Mouse (Mus musculus): Measurements from ENCODE around the gene Dydc1.
"Not testable (repeated sequence)": the region's sequence is repeated elsewhere in the genome, so short reads cannot be mapped to it uniquely, and the experiment has no call there.

Gene Dydc1

DNA sequence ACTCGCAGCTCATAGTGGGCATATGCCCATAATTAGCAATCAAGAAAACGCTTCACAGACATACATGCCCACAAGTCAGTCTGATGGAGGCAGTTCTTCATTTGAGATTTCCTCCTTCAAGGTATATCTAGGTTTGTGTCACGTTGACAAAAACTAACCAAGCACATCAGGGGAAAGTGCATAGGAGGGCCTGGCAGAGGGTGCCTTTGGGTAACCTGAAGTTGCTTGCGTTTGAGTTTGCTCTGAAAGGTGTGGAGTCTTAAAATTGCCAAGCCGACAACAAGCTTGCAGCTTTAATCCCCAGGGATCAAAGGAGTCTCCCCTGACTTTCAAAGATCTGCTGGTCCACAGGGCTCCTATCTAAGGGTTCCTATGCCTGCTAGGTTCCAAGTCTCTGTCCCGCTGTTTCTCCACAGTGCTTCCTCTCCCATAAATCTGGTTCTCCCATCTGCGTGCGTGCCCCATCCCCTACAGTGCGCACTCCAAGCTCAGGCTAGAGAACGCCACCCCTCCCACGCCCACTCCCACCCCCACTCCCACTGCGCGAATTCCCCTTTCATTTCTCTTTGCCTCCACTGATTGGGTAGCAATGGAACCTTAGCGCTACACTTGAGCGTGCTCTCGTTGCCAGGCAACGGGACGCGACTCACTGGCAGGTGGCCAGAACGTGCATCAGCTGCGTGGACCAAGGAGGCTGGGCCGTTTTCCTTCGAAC, at the start of gene Dydc1:
Gene Dydc1 (plus strand): TSS at position 683 of the 715 bp plus-strand sequence.
- DNase-seq (ENCODE audit: low spot score) = peak; percentile 88

DNA sequence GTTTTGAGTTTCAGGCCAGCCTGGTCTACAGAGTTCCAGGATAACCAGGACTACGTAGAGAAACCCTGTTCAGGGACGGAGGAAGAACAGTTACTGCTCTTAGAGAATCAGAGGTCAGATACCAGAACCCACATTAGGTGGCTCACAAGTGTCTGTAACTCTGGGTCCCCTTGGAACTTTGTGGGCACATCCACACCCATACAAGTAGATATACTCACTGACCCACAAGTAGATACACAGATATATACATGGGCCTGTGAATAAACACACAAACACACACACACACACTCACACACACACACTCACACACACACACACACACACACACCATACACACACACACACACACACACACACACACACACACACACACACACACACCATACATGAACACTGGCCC, 47.6 kb upstream of the Dydc1 start:
- DNase-seq (ENCODE audit: low spot score) = no peak

DNA sequence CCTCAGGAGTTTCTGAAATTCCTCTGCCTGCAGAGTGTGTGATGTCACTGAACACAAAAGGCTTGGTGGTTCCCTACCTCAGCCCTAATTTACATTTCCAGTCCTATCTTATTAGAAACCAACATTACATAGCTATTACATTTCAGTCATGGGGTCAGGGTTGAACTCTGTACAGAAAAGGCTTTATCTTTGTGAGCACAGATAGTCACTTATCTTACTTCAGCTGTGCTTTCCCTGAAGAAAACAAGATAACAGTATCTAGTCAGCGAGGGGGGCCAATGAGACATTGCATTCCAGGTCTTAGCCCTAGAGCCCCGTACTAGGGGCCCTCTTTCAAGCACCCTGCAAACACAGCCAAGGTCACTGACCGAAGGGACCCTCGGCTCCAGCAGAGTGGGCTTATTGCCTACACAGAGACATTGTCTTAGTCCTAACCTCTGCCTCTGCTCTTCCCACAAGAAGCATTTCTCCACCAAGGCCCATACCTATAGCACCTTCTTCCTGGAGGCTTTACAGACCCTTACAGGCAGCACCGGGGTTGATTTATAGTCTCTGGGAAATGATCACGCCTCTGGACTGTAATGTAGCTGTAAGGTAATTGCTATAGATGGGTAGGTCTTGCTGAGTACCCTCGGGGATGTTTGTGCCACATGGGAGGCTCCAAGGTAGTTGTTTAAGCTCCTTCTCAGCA, 47.0 kb upstream of the Dydc1 start:
- no peak for DNase-seq (ENCODE audit: low spot score)

DNA sequence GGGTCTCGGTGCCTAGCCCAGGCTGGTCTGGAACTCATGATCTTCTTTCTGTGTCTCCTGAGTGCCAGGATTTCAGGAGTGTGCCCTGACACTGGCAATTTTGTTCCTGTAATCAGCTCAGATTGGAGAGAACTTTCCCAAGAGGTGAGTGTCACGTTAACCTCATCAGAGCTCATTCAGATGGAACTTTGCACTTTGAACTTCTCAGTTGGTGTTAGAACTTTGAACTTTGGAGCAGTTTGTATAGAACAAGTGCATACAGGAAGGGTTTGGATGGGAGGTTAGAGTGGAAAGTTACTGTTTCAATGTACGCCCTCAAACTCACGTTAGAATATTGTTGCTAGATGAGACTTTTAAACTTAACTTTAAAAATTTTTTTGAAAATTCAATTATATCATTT, 43.4 kb upstream of the Dydc1 start:
- no peak for DNase-seq (ENCODE audit: low spot score)

DNA sequence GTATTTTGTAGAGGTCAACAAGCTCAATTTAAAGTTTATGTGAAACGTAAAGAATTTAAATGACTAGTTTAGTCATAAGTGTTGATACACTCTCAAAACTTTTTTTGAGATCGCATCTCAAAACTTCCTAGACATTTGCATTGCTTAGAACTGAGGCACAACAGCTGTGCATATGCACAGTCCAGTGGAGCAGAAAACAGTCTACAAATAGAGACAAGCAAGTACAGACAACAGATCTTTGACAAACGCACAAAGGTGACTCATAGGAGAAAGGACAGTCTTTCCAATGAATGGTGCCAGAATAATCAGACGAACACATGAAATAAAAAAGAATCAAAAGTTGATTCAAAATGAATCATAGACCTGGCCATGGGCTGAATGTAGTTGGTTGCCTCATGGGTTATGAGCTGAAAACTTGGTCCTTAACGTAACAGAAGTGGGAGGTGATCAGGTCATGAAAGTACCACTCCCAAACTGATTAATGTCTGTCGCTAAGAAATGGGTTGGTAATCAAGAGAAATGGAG, 41.7 kb upstream of the Dydc1 start:
- no peak for DNase-seq (ENCODE audit: low spot score)

DNA sequence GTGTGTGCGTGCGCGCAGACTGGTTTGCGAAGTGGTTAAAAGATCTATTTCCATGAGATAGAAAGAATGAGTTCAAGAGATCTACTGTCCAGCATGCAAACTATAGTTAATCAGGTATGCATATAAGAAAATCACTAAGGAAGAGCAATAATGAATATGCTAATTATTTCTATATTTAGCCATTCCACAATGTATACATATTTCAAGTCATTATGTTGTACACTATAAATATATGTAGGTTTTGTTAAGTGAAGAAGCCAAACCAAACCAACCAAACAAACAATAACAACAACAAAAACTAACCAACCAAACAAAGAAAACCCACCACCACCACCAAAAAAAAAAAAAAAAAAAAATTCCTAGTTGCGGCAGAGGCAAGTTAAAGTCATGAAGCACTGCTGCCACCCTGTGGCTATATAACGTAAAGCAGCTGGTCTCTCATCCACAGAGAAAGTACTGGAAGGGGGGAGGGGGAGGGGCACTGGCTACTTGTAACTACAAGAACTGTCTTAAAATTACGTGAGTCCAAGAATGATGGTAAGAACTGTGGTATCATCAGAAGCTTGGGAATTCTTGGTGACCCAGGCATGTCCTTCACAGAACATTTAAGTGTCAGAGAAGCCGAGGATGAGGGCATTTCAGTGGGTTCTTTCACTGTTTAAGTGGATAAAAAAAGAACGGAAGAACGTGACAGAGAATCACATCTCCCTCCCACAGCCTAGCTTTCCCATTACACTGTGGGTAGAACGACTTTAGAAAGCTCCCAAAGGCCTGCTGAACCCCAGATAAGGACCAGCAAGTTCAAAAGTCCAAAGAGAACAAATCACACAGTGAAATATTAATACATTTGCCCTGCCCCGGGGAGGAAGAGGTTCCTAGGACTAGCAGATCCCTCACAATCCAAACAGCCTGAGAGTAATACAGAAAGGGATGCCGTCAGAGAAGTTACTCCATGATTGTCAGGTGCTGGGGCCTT, 39.3 kb upstream of the Dydc1 start:
- DNase-seq (ENCODE audit: low spot score) = peak; percentile 91

DNA sequence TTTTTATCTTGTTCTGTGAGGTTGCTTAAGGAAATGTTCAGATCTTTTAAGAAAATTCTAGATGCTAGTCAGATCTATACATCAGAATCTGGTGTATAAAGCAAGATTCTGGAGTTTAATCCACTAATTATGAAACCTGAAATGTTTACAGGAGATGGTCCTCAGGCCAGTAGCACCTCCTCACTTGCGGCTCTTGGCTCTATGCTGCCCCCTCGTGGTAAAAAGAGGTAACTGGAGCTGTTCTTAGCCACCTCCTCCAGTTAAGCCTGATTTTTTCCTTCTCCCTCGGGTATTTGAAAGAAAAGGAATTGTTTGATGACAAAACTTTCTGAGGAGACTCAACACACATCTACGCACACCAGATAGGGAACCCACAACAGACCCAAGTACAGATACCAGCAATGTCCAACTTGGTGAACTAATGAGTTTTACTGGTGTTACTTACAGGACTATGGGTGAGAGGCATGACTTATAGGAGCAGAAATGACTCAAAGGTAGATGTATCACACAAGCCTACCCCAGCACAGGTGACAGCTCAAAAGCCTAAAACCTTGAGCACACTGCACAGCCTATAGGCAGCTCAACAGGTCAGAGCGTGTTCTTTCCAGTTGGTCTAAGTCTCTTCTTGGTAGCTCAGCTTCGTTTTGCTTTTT, 37.4 kb upstream of the Dydc1 start:
- DNase-seq (ENCODE audit: low spot score) = peak; percentile 75

DNA sequence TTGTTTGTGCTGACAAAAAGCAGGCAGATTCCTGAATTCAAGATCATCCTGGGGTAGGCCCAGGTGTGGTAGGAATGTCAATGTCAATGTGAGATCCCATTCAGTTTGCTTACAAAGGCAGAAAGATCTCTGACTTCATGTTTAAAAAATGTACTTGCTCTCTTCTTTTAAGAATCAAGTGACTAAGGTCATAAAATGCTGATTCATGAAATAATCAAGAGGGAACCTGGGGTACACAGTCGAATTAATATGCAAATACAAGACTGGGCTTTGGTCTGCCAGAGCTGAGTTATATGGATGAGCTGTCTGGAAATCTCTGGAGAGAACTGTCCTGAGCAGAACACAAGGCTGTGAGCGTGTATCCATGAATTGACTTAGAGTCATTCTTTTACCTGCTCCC, 25.3 kb upstream of the Dydc1 start:
- DNase-seq (ENCODE audit: low spot score) = no peak

DNA sequence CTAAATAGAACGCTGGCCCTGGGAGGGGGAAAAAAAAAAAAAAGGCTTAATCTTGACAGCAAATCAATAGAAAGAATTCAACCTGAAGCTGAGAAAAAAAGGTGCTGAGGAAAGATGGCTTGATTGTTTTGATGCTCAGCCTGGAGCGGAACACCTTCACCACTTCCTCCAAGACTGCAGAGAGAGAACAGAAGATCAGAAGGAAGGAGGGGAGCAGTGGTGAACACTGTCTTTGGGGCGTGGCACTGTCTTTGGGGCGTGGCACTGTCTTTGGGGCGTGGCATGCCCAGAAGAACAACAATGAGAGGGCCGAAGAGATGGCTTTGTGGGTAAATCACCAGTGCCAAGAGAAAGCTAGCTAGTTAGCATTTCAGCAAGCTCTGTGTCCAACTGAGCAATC, 22.2 kb upstream of the Dydc1 start:
- no peak for DNase-seq (ENCODE audit: low spot score)

DNA sequence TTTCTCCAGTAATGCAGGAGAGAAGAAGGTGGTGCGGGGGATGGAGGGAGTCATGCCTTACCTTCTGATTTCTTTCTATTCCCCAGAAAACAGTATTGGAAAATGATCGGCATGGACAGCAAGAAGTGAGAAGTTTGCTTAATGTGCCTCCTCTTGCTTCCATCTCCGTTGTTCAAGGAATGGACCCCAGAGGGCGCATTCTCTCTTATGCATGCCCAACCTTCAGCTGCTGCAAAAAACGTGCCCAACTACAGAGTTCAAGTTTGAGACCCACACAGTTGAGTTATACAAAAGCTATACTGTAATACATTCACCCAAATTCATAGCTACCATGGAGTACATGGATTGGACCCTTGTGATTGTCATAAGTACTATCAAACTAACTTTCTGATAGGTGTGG, 20.2 kb upstream of the Dydc1 start:
- peak; percentile 58 for DNase-seq (ENCODE audit: low spot score)

DNA sequence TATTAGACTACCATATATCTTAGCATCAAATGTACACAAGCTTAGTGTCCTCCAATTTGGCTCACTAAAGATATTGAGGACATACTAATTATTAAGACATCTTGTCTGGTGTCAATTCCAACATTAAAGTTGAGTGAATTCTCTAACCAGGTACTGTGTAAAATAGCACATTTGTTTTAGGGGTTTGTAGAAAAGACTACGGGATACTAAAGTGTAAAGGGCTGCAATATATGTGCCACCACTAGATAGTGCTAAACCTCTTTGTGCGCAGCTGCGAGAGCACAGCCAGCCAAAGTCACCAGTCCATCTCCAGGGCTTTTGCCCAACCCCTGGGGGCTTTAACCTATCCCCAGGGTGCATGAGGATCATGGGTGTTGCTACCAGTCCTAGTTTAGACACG, 19.5 kb upstream of the Dydc1 start:
- DNase-seq (ENCODE audit: low spot score) = not testable (repeated sequence)

DNA sequence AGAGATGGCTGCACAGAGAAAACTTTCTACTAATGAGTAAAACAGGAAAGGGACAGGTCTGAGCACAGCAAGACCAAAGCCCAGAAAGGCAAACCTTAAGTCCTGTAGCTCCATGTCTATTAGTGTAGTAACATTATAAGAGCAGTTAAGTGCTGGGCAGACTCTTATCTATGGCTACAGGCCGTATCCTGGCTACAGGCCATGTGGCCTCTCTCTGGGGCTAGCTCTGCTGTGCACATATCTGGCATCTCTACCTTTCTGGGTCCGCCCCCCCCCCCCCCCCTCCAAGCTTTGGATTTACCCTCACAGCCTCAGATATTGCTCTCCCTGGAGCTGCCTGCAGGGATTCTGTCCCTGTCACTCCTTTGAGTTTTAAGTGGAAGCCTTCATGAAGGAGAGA, 7.5 kb upstream of the Dydc1 start:
- no peak for DNase-seq (ENCODE audit: low spot score)

DNA sequence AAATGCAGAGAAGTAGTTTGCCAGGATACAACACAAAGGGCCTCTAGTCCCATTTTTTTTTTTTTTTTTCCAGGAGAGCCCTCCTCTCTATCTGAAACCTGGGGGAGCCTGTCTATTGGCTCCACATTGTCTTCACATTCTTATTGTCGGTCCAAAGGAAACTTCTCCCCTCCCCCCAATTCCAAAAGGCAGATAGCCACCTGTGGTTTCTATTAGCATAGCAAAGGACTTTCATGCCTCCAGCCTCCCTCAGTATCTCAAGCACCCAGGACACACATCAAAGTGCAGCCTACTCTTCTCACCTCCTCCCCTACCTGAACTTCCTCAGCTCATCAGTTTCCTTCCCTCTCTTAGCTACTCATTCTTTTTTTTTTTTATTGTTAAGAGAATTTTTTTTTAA, 6.3 kb upstream of the Dydc1 start:
- DNase-seq (ENCODE audit: low spot score) = no peak

DNA sequence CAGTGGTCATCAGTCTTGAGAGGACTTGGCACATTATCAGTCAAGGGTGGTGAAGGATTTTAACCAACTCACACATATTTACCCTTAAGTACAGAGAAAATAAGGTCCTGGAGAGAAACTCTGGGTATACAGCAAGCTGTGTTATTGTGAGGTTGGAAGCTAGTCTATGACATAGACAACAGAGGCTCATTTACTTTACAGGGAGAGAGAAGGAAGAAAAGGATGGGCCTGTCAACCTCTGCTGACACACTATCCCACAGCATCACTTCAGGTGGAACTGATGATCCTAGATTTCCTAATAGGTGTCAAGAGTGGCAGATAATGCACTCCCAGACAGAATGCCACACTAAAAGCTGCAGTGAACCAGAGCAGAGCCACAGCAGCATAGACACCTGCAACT, 3.6 kb upstream of the Dydc1 start, which contains the start of gene Dydc2:
Gene Dydc2 (minus strand): TSS at position 101 of the 400 bp plus-strand sequence.
- DNase-seq (ENCODE audit: low spot score) = no peak

DNA sequence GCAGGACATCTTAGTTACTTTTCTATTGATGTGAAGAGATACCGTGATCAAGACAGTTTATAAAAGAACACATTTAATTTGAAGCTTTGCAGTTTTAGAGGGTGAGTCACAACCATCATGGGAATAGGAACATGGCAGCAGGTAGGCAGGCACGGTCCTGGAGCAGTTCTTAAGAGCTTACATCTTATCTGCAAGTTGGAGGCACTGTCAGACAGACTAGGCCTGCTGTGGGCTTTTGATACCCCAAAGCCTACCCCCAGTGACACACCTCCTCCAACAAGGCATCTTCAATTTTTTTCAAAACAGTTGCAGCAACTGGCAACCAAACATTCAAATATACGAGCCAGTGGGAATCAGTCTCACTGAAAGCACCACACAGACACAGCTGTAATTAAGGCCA, 2.4 kb upstream of the Dydc1 start:
- DNase-seq (ENCODE audit: low spot score) = no peak

DNA sequence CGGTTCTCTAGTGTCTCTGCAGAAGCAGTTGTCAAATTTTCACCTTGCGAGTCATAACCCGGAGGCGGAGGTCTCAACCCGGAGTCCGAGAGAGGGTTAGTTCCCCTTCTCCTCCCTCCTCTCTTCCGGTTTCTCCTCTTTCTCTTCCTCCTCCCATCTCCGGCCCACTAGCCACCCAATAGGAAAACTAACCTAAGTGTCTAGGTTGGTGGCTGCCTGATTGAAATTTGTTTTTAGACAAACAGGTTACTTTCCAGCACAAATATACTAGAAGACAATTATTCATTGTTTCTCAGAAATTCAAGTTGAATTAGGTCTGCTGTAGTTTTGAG, 199 bp downstream of the Dydc1 start:
- DNase-seq (ENCODE audit: low spot score) = no peak

DNA sequence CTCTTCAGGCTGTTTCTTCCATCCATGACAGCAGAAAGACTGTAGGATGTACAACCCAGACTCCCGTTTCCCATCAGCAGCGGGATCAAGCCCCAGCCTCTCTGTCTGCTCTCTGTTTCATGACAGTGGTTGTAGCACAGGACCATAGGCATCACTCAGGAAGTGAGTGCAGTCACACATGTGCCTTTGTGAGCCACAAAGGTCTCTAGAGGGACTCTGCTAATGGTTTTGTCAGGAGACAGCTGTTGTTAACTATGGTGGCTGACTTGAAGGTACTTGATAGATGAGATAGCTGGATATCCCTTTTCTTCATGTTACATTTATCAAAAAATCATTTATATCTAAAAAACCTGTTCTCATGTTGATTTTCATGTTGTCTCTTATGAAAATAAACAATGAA, 9.7 kb downstream of the Dydc1 start:
- no peak for DNase-seq (ENCODE audit: low spot score)

DNA sequence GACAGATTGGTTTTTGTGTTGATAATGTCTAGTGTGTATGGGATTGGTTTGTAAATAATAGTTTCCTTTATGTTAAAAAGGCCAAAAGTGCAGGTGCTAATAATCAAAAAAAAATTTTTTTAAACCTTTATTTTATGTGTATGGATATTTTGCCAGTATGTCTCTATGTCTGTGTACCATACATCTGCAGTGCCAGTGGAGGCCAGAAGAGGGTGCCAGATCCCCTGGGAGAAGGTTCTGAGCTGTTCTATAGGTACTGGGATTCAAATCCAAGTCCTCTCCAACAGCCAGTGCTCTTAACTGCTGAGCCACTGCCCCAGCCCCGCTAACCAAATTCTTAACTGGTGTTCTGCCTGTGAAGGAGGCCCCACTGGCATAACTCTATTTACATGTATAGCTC, 14.8 kb downstream of the Dydc1 start:
- DNase-seq (ENCODE audit: low spot score) = no peak

DNA sequence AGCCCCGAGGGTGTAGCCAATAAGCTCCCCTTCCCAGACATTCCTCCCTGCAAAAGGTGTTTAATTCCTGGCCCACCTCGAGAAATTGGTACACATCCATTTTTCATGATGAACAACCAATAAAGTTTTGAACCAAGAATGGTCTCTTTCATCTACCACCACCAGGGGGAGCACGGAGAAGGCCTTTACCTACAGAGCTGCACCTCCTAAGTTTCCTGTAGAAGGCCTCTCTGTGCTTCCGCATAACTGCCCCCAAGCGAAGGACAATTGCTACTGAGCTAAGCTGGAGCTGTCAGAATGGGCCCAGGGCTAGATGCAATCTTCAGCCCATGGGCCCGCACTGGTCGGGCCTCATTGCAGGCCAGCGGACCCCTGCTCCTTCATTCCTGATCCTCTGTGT, 18.1 kb downstream of the Dydc1 start:
- peak; percentile 54 for DNase-seq (ENCODE audit: low spot score)

DNA sequence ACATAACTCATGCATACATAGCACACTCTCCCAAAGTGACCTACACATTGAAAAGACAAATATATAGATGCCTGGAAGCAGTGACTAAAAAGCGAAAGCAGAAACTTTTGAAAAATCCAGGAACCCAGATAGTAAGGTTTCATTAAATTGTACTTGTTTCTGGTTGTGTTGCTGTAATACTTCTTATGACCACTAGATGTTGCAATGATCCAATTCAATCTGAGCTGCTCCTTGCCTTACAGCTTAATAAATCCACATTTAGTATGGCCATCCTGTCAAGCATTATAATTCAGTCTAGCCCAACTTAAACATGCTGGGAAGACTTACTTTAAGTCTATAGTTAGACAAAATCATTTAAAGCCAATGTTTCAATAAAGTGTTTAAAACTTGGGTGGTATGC, 21.4 kb downstream of the Dydc1 start:
- no peak for DNase-seq (ENCODE audit: low spot score)

DNA sequence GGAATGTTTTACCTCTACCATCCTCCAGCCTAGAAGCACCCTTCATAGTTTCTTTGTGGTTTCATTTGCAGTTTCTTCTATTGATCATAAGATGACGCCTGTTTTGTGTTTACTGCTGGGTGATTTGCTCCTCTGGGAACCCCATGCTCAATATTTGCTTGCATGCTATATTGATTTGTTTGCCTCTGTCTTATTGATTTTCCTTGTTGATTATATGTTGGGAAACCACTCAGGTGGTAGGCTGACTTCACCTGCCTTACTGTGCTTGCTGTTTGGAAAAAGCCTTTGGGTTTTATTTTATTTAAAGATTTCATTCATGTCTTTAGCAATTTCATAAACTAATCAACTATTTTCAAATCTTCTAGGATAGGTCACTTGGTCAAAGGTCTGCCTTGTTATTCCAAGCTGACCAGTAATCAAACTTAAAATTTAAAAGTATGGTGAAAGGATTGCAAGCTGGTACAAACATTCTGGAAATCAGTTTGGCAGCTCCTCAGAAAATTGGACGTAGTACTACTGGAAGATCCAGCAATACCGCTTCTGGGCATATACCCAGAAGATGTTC, 23.7 kb downstream of the Dydc1 start:
- no peak for DNase-seq (ENCODE audit: low spot score)

DNA sequence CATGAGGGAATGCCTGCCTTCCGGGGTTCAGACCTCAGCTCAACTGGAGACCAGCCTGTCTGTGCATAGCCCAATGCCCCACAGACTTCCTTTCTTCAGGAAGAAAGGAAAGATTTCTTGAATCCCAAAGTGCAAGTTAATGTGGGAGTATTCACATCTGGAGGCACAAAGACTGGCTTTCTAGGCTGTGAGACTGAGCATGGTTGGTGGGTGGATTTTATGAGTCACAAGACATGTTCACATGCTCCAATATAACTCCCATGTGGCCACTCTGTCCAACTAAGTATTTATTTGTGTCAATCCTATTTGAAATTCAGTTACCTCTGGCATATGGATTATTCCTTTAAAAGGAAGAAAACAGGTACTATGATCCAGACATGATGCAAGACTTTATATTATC, 26.0 kb downstream of the Dydc1 start:
- DNase-seq (ENCODE audit: low spot score) = no peak

All from testis, postnatal 10 days (tissue).